Mouse (Mus musculus) liver, embryonic 14.5 days (tissue): Measurements from ENCODE around the gene Rex1bd.

Experiments
- CTCF ChIP-seq: IDR thresholded peaks from 2 replicates; pipeline ENCODE4 v1.5.1; 2016; ENCODE audit warnings: antibody characterized with exemption, low read depth, control low read depth
- EP300 ChIP-seq: IDR thresholded peaks from 2 replicates; pipeline ENCODE4 v1.6.1; 2016; ENCODE audit warnings: antibody characterized with exemption, low read depth

- no peak for TF ChIP-seq CTCF
- TF ChIP-seq EP300: no peak
Observed at GRCm38 (mm10) chr8:70546412-70546811, 39.9 kb upstream of the Rex1bd start.
